ENCODE assay signal across 21 mouse cellular contexts in the genomic region with DNA sequence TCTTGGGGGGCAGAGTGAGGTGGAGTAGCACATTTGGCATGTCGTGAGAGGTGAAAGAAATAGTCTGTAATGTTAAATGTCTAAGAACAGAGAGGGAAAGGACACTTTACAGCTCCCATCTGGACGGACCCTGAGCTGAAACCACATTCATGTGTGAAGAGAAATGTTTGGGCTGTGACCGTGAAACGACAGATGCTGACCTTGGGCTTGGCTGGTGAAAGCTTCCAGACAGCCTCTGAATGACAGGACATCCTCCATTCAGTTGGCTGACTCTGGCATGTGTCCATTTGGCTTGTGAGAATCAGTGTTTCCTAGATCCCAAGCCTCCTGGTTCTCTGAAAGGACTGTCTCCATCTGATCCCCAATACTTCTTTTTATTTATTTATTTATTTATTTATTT. TPM values are rescaled to one million over a fixed set of nuclear protein-coding genes. Genes with fewer than 3 reads are reported as not detected.
DNase-seq lines count a peak whose midpoint lies in the region; ATAC-seq and TF ChIP-seq lines count a peak whose summit lies in the region.
"Had no signal": no experiment of that assay in that cellular context is flagged by ENCODE, and none has a peak within 500 bp of the region (broad histone marks: within the 10 kb centered on the region; RNA-seq: fewer than 3 reads in every experiment).

No protein-coding gene starts in this region.

- no peak for TF ChIP-seq CTCF in heart, postnatal 0 days (IDR thresholded peaks at IDR 0.05; ENCODE audit: low read depth)

- no peak overlapping the region for H3K9ac ChIP-seq in heart, embryonic 12.5 days
- H3K9ac ChIP-seq in heart, postnatal 0 days (replicated peaks; ENCODE audit: low read depth, low read length) = no peak overlapping the region
- H3K9ac ChIP-seq: forebrain, postnatal 0 days; hindbrain, embryonic 12.5 days; midbrain, embryonic 13.5 days; stomach, embryonic 15.5 days had no signal

- ATAC-seq in heart, embryonic 12.5 days (ENCODE audit: insufficient number of reproducible peaks, low FRiP score) = no peak
- ATAC-seq in heart, postnatal 0 days (ENCODE audit: insufficient read depth, low read depth) = peak; percentile 58
- ATAC-seq: forebrain, postnatal 0 days; midbrain, embryonic 13.5 days had no signal

- no peak overlapping the region for H3K4me2 ChIP-seq in heart, embryonic 12.5 days
- no peak overlapping the region for H3K4me2 ChIP-seq in heart, postnatal 0 days (ENCODE audit: low read depth, low read length)
- H3K4me2 ChIP-seq: hindbrain, embryonic 12.5 days; midbrain, embryonic 13.5 days; stomach, embryonic 15.5 days had no signal

- H3K9me3 ChIP-seq in heart, embryonic 12.5 days (replicated peaks) = no peaks in the 10 kb centered on the region
- no peaks in the 10 kb centered on the region for H3K9me3 ChIP-seq in heart, postnatal 0 days (replicated peaks; ENCODE audit: control insufficient read depth, low read length)
- H3K9me3 ChIP-seq: hindbrain, embryonic 12.5 days; midbrain, embryonic 13.5 days; stomach, embryonic 15.5 days had no signal

- H3K36me3 ChIP-seq in heart, embryonic 12.5 days = peaks cover 63% of the 10 kb centered on the region
- peaks cover 51% of the 10 kb centered on the region for H3K36me3 ChIP-seq in heart, postnatal 0 days (replicated peaks; ENCODE audit: control insufficient read depth, insufficient read depth, low read length)

- peaks cover 19% of the 10 kb centered on the region for H3K4me1 ChIP-seq in heart, embryonic 12.5 days (replicated peaks)
- H3K4me1 ChIP-seq in heart, postnatal 0 days (ENCODE audit: control insufficient read depth, insufficient read depth) = peaks cover 35% of the 10 kb centered on the region
- H3K4me1 ChIP-seq: hindbrain, embryonic 12.5 days; midbrain, embryonic 13.5 days; stomach, embryonic 15.5 days had no signal

- no peak overlapping the region for H3K27ac ChIP-seq in heart, embryonic 12.5 days (ENCODE audit: poor library complexity, severe bottlenecking)
- H3K27ac ChIP-seq in heart, postnatal 0 days (ENCODE audit: low read depth) = peak overlapping the region; percentile 55
- H3K27ac ChIP-seq: hindbrain, embryonic 12.5 days; midbrain, embryonic 13.5 days; stomach, embryonic 15.5 days had no signal

- no peaks in the 10 kb centered on the region for H3K27me3 ChIP-seq in heart, embryonic 12.5 days (replicated peaks)
- H3K27me3 ChIP-seq in heart, postnatal 0 days (ENCODE audit: control insufficient read depth, insufficient read depth, low read length) = no peaks in the 10 kb centered on the region
- H3K27me3 ChIP-seq: CH12.LX; hindbrain, embryonic 12.5 days; midbrain, embryonic 13.5 days; stomach, embryonic 15.5 days had no signal

- DNase-seq in adrenal gland, adult 2 months = peak; percentile 68
- DNase-seq in adrenal gland, adult 8-10 months = no peak
- DNase-seq in heart, adult 8-10 months (ENCODE audit: low spot score) = peak; percentile 78
- no peak for DNase-seq in heart, postnatal 0 days (ENCODE audit: low spot score)
- DNase-seq in lung, postnatal 25 days (ENCODE audit: low spot score) = peak; percentile 63
- no peak for DNase-seq in testis, postnatal 10 days (ENCODE audit: low spot score)
- DNase-seq in embryo, embryonic 10.5 days (ENCODE audit: low spot score) = no peak
- DNase-seq: cerebellum, postnatal 36 days; forebrain, postnatal 0 days; gastrocnemius, postnatal 14 days; kidney, postnatal 14 days; layer of hippocampus, adult 9-11 months; liver; right cerebral cortex, adult 18-20 months; thymus, postnatal 14 days had no signal

- TF ChIP-seq EP300 in heart, postnatal 0 days (IDR thresholded peaks at IDR 0.05; ENCODE audit: low read depth) = no peak

- WGBS in heart, embryonic 12.5 days = 66% methylated on average over 4 of the region's 4 CpGs
- 36% methylated on average over 4 of the region's 4 CpGs for WGBS in heart, postnatal 0 days

- H3K4me3 ChIP-seq in heart, embryonic 12.5 days = no peak overlapping the region
- H3K4me3 ChIP-seq in heart, postnatal 0 days (ENCODE audit: low read depth, low read length) = no peak overlapping the region
- H3K4me3 ChIP-seq: hindbrain, embryonic 12.5 days; midbrain, embryonic 13.5 days; myocyte; stomach, embryonic 15.5 days had no signal

RNA-seq across cellular contexts. Expression of gene Ascc1, which starts 14.6 kb away (rescaled TPM):
- total RNA-seq in adrenal gland, adult 2 months (2021) = 10 to 100 TPM; 24.8 to 32.0 TPM
- polyA plus RNA-seq in adrenal gland, adult 2 months (2012; rRNA removed) = 17.7 and 23.8 TPM in 2 replicates
- 10 to 100 TPM; 32.6 to 37.8 (median 35.5) TPM for total RNA-seq in adrenal gland, adult 8-10 months (2022)
- 10 to 100 TPM; 22.3 to 26.7 (median 24.4) TPM for total RNA-seq in heart, adult 8-10 months (2022)
- 33.2 and 33.8 TPM in 2 replicates for polyA plus RNA-seq in heart, embryonic 12.5 days (2016; fragmentation: Nextera tagmentation; extraction: Ambion mirVana)
- total RNA-seq in heart, postnatal 0 days (2014; rRNA removed; ENCODE audit: low replicate concordance) = 14.0 and 15.7 TPM in 2 replicates
- 34.6 and 35.8 TPM in 2 replicates for polyA plus RNA-seq in heart, postnatal 0 days (2015; fragmentation: Nextera tagmentation; extraction: Ambion mirVana)

RNA-seq across cellular contexts. Expression of gene Anapc16, which starts 14.9 kb away (rescaled TPM):
- 10 to 100 TPM; 60.4 to 66.3 TPM for total RNA-seq in adrenal gland, adult 2 months (2021)
- polyA plus RNA-seq in adrenal gland, adult 2 months (2012; rRNA removed) = 33.4 and 40.8 TPM in 2 replicates
- 10 to 100 TPM; 73.6 to 95.8 (median 81.1) TPM for total RNA-seq in adrenal gland, adult 8-10 months (2022)
- total RNA-seq in heart, adult 8-10 months (2022) = 10 to 100 TPM; 59.0 to 88.1 (median 74.3) TPM
- polyA plus RNA-seq in heart, embryonic 12.5 days (2016; fragmentation: Nextera tagmentation; extraction: Ambion mirVana) = 79.4 and 84.7 TPM in 2 replicates
- total RNA-seq in heart, postnatal 0 days (2014; rRNA removed; ENCODE audit: low replicate concordance) = 29.7 and 85.4 TPM in 2 replicates
- 104 and 108 TPM in 2 replicates for polyA plus RNA-seq in heart, postnatal 0 days (2015; fragmentation: Nextera tagmentation; extraction: Ambion mirVana)

RNA-seq across cellular contexts. Expression of gene Ddit4, which starts 36.4 kb away (rescaled TPM):
- total RNA-seq in adrenal gland, adult 2 months (2021) = 10 to 100 TPM; 53.1 to 56.1 TPM
- 151 and 157 TPM in 2 replicates for polyA plus RNA-seq in adrenal gland, adult 2 months (2012; rRNA removed)
- total RNA-seq in adrenal gland, adult 8-10 months (2022) = 10 to 100 TPM; 27.9 to 91.5 (median 34.7) TPM
- 10 to 100 TPM; 22.1 to 74.4 (median 55.6) TPM for total RNA-seq in heart, adult 8-10 months (2022)
- polyA plus RNA-seq in heart, embryonic 12.5 days (2016; fragmentation: Nextera tagmentation; extraction: Ambion mirVana) = 23.9 and 25.7 TPM in 2 replicates
- 30.3 and 35.6 TPM in 2 replicates for total RNA-seq in heart, postnatal 0 days (2014; rRNA removed; ENCODE audit: low replicate concordance)
- 17.0 and 17.4 TPM in 2 replicates for polyA plus RNA-seq in heart, postnatal 0 days (2015; fragmentation: Nextera tagmentation; extraction: Ambion mirVana)

Comparison
In these comparisons a context has a peak if more than half of its experiments do, and no peak if none do; other contexts are left out.
1. DNase-seq: peak in adrenal gland, adult 2 months (single experiment), heart, adult 8-10 months (single experiment) and lung, postnatal 25 days (single experiment); none in adrenal gland, adult 8-10 months (single experiment), heart, postnatal 0 days (single experiment), testis, postnatal 10 days (single experiment) and embryo, embryonic 10.5 days (single experiment).